Mouse (Mus musculus): ENCODE measurements at regions not wholly inside any gene's neighbourhood (a gene's known extent, or its start where the extent isn't known, plus 50 kb on each side); places are given as distances from the start of the nearest gene placed in this dataset.

DNA sequence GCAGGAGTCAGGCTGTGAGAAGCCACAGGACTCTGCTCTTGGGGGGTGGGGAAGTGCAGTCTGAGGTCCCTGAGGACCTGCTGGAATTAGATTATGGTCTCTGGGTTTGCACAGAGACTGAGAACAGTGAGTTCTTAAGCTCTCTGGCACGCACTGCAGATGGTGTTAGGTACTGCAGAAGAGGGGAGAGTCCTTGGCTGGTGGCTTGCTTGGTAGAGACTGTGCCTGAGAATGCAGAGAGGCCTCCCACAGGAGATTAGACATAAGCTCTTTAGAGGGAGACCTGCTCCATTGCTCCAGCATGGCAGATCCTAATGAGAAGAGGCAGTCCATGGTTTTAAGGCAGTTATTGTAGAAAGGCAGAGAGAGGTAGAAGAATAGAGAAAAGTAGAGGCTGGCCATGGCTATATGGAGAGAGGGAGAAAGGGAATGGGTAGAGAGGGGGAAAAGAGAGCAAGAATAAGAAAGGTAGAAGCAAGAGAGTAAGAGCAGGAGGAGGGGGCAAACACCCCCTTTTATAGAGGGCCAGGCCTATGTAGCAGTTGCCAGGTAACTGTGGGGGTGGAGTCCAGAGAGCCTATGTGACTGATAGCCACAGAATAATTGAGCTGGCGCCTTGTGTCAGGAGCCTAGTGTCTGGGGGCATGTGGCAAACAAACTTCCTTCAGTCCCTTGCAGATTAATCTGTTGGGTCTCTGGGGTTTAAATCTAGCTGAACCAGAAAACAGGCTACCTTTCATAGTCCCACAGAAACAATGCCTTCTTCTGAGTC lies 591.3 kb upstream of the Arrdc3 start:
- H3K4me1 ChIP-seq (ENCODE audit: control insufficient read depth in 1 of 2, insufficient read depth in 2 of 2, low read length in 2 of 2): no peaks in the 10 kb centered on the region
- no peak overlapping the region for H3K9ac ChIP-seq (ENCODE audit: control insufficient read depth, low read depth, low read length, poor library complexity, severe bottlenecking)
- no peaks in the 10 kb centered on the region for H3K36me3 ChIP-seq (ENCODE audit: control insufficient read depth in 1 of 2, insufficient read depth in 2 of 2, low read length in 2 of 2)
- no peak overlapping the region for H3K27ac ChIP-seq (ENCODE audit: control insufficient read depth, low read depth, low read length)
- no peaks in the 10 kb centered on the region for H3K27me3 ChIP-seq (ENCODE audit: control insufficient read depth in 1 of 2, insufficient read depth in 2 of 2, low read length in 2 of 2)
- H3K4me3 ChIP-seq (ENCODE audit: control insufficient read depth in 1 of 2, insufficient read depth in 1 of 2, low read depth in 2 of 2, low read length in 2 of 2): no peak overlapping the region
- no peak for DNase-seq (ENCODE audit: low read depth, low spot score)
- H3K79me2 ChIP-seq (ENCODE audit: control insufficient read depth, insufficient read depth, low read length, poor library complexity): no peaks in the 10 kb centered on the region
- TF ChIP-seq NRF1 (IDR thresholded peaks at IDR 0.05; ENCODE audit: insufficient read depth, low read depth, low read length, poor library complexity, severe bottlenecking) (no peak), MXI1 (IDR thresholded peaks at IDR 0.05; ENCODE audit: low read depth, low read length) (no peak), UBTF (IDR thresholded peaks at IDR 0.05; ENCODE audit: borderline replicate concordance, insufficient read depth, low read depth, low read length) (no peak), POLR2A (IDR thresholded peaks at IDR 0.05; ENCODE audit: control insufficient read depth in 1 of 2, insufficient read depth in 1 of 2, low read depth in 1 of 2, low read length in 2 of 2, poor library complexity in 1 of 2) (no peak), MYC (IDR thresholded peaks at IDR 0.05; ENCODE audit: low read depth, low read length) (no peak), CTCF (IDR thresholded peaks at IDR 0.05 in 2 of 3, conservative IDR thresholded peaks at IDR 0.05 in 1 of 3; ENCODE audit: control insufficient read depth in 1 of 3, insufficient read depth in 1 of 3, low read depth in 2 of 3, low read length in 3 of 3, poor library complexity in 1 of 3, severe bottlenecking in 1 of 3) (no peak), EP300 (IDR thresholded peaks at IDR 0.05; ENCODE audit: low read depth in 1 of 2, low read length in 2 of 2) (no peak), MAX (IDR thresholded peaks at IDR 0.05; ENCODE audit: low read length) (no peak), KAT2A (conservative IDR thresholded peaks at IDR 0.05; ENCODE audit: low read depth, low read length) (no peak), NELFE (IDR thresholded peaks at IDR 0.05; ENCODE audit: low read depth, low read length) (no peak)
- no peaks in the 10 kb centered on the region for H3K9me3 ChIP-seq (replicated peaks; ENCODE audit: insufficient read depth, low read length)

DNA sequence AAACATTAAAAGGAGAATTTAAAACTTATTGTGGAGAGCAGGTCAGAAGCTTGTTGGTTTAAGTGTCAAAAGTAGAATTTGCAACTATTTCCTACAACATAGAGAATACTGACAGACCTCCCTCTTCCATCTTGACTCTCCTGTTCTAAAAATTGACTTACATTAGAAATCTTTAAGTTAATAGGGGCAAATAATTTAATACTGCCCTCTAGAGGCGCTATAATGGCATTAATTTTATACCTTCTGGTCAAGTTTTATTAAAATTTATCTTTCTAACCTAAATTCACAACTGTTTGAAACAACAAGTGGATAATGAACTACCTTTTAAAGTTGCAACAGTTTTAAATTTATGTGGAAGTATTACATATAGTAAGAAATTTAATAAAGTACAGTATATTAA lies 587.5 kb upstream of the Arrdc3 start:
- no peak overlapping the region for H3K9ac ChIP-seq (ENCODE audit: control insufficient read depth, low read depth, low read length, poor library complexity, severe bottlenecking)

More for the DNA sequence above, 587.5 kb upstream of the Arrdc3 start:
- peak; percentile 11 for DNase-seq (ENCODE audit: low read depth, low spot score)
- H3K36me3 ChIP-seq (ENCODE audit: control insufficient read depth in 1 of 2, insufficient read depth in 2 of 2, low read length in 2 of 2): no peaks in the 10 kb centered on the region
- H3K4me3 ChIP-seq (ENCODE audit: control insufficient read depth in 1 of 2, insufficient read depth in 1 of 2, low read depth in 2 of 2, low read length in 2 of 2): no peak overlapping the region
- H3K27ac ChIP-seq (ENCODE audit: control insufficient read depth, low read depth, low read length): no peak overlapping the region
- no peaks in the 10 kb centered on the region for H3K4me1 ChIP-seq (ENCODE audit: control insufficient read depth in 1 of 2, insufficient read depth in 2 of 2, low read length in 2 of 2)
- H3K27me3 ChIP-seq (ENCODE audit: control insufficient read depth in 1 of 2, insufficient read depth in 2 of 2, low read length in 2 of 2): no peaks in the 10 kb centered on the region
- TF ChIP-seq MAFK (IDR thresholded peaks at IDR 0.05; ENCODE audit: borderline replicate concordance, low read depth, low read length) (no peak), KAT2A (conservative IDR thresholded peaks at IDR 0.05; ENCODE audit: low read depth, low read length) (no peak), RAD21 (IDR thresholded peaks at IDR 0.05; ENCODE audit: low read depth, low read length) (peak; percentile 59), ZNF384 (IDR thresholded peaks at IDR 0.05; ENCODE audit: low read depth, low read length) (no peak), MEF2A (IDR thresholded peaks at IDR 0.05; ENCODE audit: extremely low read depth, insufficient replicate concordance, low read depth, low read length, poor library complexity, severe bottlenecking) (no peak), ZC3H11A (IDR thresholded peaks at IDR 0.05; ENCODE audit: low read depth, low read length) (peak; percentile 35), CTCF (IDR thresholded peaks at IDR 0.05 in 2 of 3, conservative IDR thresholded peaks at IDR 0.05 in 1 of 3; ENCODE audit: control insufficient read depth in 1 of 3, insufficient read depth in 1 of 3, low read depth in 2 of 3, low read length in 3 of 3, poor library complexity in 1 of 3, severe bottlenecking in 1 of 3) (peak in 1 of 3 experiments; percentile 46; a peak in 2 of 6 replicates), USF2 (IDR thresholded peaks at IDR 0.05; ENCODE audit: borderline replicate concordance in 1 of 2, insufficient read depth in 1 of 2, low read depth in 1 of 2, low read length in 2 of 2) (no peak), SMC3 (IDR thresholded peaks at IDR 0.05; ENCODE audit: low read depth, low read length) (peak; percentile 52)
- no peaks in the 10 kb centered on the region for H3K9me3 ChIP-seq (replicated peaks; ENCODE audit: insufficient read depth, low read length)
- H3K79me2 ChIP-seq (ENCODE audit: control insufficient read depth, insufficient read depth, low read length, poor library complexity): no peaks in the 10 kb centered on the region

All from MEL (cell line).